Mouse (Mus musculus): ENCODE measurements around the gene Gm7945.
A peak's percentile ranks its signal among the peaks of the same experiment; 100 is the strongest.
"Not testable (repeated sequence)": the region's sequence is repeated elsewhere in the genome, so short reads cannot be mapped to it uniquely, and the experiment has no call there.

Gene Gm7945

GRCm38 (mm10) chr14:41386279-41386678, at the start of gene Gm7945:
Gene Gm7945 (minus strand): TSS chr14:41386379.
- DNase-seq, result not testable (repeated sequence)

DNA sequence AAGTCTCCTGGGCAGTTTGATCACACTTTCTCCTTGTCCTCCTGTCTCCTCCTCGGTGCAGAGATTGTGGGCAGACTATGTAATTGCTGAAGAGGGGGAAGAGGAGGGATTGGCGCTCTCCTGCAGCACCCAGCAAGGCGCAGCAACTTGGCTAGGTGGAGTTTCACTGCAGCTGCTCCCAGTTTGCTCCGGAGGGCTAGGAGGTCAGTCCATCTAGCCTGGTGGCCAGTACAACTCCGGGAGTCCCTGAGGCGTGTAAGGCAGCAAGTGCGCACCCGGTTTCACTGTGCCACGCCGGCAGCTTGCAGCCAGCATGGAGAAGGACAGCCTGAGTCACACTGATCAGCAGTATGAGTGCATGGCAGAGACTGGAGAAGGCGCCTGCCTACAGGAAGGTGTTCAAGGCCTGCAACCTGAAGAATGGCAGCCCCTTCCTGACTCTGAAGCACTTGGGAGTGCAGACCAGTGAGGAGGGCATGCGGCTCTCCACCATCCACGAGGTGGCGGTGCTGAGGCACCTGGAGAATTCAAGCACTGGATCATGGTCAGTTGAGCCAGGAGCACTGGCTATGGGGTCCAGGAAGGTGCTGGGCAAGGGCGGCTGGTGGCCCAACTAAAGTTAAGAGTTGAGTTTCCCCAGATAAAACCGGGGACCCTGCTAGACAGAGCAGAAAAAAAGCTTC, 39.4 kb upstream of the Gm7945 start:
- peak; percentile 15 for DNase-seq

DNA sequence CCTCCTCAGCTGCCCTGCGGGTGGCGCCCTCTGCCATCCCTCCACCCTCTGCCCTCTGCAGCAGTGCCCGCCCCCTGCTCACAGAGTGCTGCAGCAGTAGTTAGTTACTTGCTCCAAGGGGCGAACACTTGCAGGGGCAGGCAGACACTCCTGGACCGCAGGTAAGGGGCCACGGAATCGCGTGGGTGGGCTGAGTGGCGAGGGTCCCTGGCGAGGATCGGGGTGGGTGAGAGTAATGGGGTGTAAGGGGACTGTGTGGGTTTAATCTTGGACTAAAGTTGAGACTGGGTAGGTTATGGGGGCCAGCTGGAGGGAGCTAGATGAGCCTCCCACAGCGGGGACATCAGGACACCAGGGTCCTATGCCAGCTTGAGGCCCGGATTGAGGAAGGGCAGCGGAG, 38.5 kb upstream of the Gm7945 start:
- not testable (repeated sequence) for DNase-seq

GRCm38 (mm10) chr14:41408181-41408580, 22.0 kb upstream of the Gm7945 start, which contains the start of gene Gm6482:
Gene Gm6482 (minus strand): TSS chr14:41408281.
- DNase-seq, result not testable (repeated sequence)

DNA sequence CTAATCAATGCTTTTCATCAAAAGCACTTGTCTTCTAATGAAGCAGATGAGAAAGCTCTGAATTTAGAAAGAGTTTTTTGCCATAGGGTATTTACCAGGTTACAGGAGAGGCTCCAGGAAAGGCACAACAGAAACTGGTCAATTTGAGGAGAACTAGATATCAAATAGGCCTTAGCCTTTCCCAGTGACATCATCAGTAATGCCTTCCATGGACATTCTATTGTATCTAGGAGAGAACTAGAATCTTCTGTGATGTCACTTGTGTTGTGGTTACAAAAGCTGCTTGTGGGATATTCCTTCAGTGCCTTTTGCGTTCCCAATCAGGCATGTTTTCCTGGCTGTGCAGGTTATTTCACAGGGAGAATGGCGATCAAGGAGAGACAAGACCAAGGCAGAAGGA, 37.9 kb downstream of the Gm7945 start, which contains the start of gene Gm5798:
TSS of gene Gm5798 (plus strand) at position 301 of the 400 bp plus-strand sequence.
- DNase-seq, result not testable (repeated sequence)
